Mouse (Mus musculus): ENCODE measurements around the gene 4930544D05Rik. TPM values are rescaled to one million over a fixed set of nuclear protein-coding genes. Genes with fewer than 3 reads are reported as not detected.
"Not testable (repeated sequence)": the region's sequence is repeated elsewhere in the genome, so short reads cannot be mapped to it uniquely, and the experiment has no call there.

4930544D05Rik gene
- under 1 TPM; 0.61 TPM for total RNA-seq (2021)
- long read RNA-seq, experiment 1, result 0 reads
- long read RNA-seq, experiment 2, result 0 reads

GRCm38 (mm10) chr11:70615516-70616093, at the start of gene 4930544D05Rik:
Gene 4930544D05Rik (plus strand): TSS chr11:70615848.
- intact Hi-C loops (cut with DNase I), result no loop called here

GRCm38 (mm10) chr11:70566586-70566985, 49.1 kb upstream of the 4930544D05Rik start:
- no peak overlapping the region for H3K4me3 ChIP-seq
- intact Hi-C loops (cut with DNase I), result no loop called here
- no peak for TF ChIP-seq CTCF (IDR thresholded peaks at IDR 0.05)
- DNase-seq (ENCODE audit: extremely low spot score in 1 of 2, low spot score in 2 of 2), result no peak
- peak overlapping the region; percentile 33 for H3K27ac ChIP-seq

More at GRCm38 (mm10) chr11:70615516-70616093, at the start of gene 4930544D05Rik:
- no peak for TF ChIP-seq CTCF (IDR thresholded peaks at IDR 0.05)
- Histone ChIP-seq H3K27ac (no peak within 1 kb of the TSS), H3K4me3 (0 out of 2 replicates have a peak within 1 kb of the TSS, but pooled peaks have one; percentile 1)
- DNase-seq (ENCODE audit: extremely low spot score in 1 of 2, low spot score in 2 of 2), result no peak

- H3K4me3 ChIP-seq; DNase-seq (ENCODE audit: extremely low spot score in 1 of 2, low spot score in 2 of 2); intact Hi-C loops (cut with DNase I); H3K27ac ChIP-seq: not testable (repeated sequence)
Measured at GRCm38 (mm10) chr11:70570614-70571013, 45.0 kb upstream of the 4930544D05Rik start.

GRCm38 (mm10) chr11:70571641-70572040, 44.0 kb upstream of the 4930544D05Rik start:
- intact Hi-C loops (cut with DNase I), result no loop called here
- TF ChIP-seq CTCF (IDR thresholded peaks at IDR 0.05), result no peak

GRCm38 (mm10) chr11:70572348-70572902, 43.2 kb upstream of the 4930544D05Rik start:
- H3K27ac ChIP-seq, result peak overlapping the region; percentile 40
- DNase-seq (ENCODE audit: extremely low spot score in 1 of 2, low spot score in 2 of 2), result no peak
- no peak overlapping the region for H3K4me3 ChIP-seq
- intact Hi-C loops (cut with DNase I), result no loop called here
- TF ChIP-seq CTCF (IDR thresholded peaks at IDR 0.05), result no peak

More at GRCm38 (mm10) chr11:70571641-70572040, 44.0 kb upstream of the 4930544D05Rik start:
- no peak overlapping the region for H3K4me3 ChIP-seq
- H3K27ac ChIP-seq, result peak overlapping the region; percentile 40
- DNase-seq (ENCODE audit: extremely low spot score in 1 of 2, low spot score in 2 of 2), result no peak

- intact Hi-C loops (cut with DNase I), result no loop called here
- TF ChIP-seq CTCF (IDR thresholded peaks at IDR 0.05), result no peak
- Histone ChIP-seq H3K4me3 (no peak overlapping the region), H3K27ac (peak overlapping the region; percentile 64; the same call in 1 of the 2 replicates)
- no peak for DNase-seq (ENCODE audit: extremely low spot score in 1 of 2, low spot score in 2 of 2)
Measured at GRCm38 (mm10) chr11:70573872-70574271, 41.8 kb upstream of the 4930544D05Rik start.

- Histone ChIP-seq H3K4me3 (no peak overlapping the region), H3K27ac (no peak overlapping the region)
- TF ChIP-seq CTCF (IDR thresholded peaks at IDR 0.05), result no peak
- intact Hi-C loops (cut with DNase I), result no loop called here
- no peak for DNase-seq (ENCODE audit: extremely low spot score in 1 of 2, low spot score in 2 of 2)
Measured at GRCm38 (mm10) chr11:70577201-70577600, 38.4 kb upstream of the 4930544D05Rik start.

- no peak for DNase-seq (ENCODE audit: extremely low spot score in 1 of 2, low spot score in 2 of 2)
- no peak overlapping the region for H3K4me3 ChIP-seq
- intact Hi-C loops (cut with DNase I), result no loop called here
- peak overlapping the region; percentile 3; the same call in 1 of the 2 replicates for H3K27ac ChIP-seq
- no peak for TF ChIP-seq CTCF (IDR thresholded peaks at IDR 0.05)
Measured at GRCm38 (mm10) chr11:70578962-70579361, 36.7 kb upstream of the 4930544D05Rik start.

- intact Hi-C loops (cut with DNase I), result no loop called here
- Histone ChIP-seq H3K27ac (peak overlapping the region; percentile 72), H3K4me3 (no peak overlapping the region)
- no peak for DNase-seq (ENCODE audit: extremely low spot score in 1 of 2, low spot score in 2 of 2)
- no peak for TF ChIP-seq CTCF (IDR thresholded peaks at IDR 0.05)
Measured at GRCm38 (mm10) chr11:70579710-70580357, 35.8 kb upstream of the 4930544D05Rik start.

- TF ChIP-seq CTCF (IDR thresholded peaks at IDR 0.05), result no peak
- DNase-seq (ENCODE audit: extremely low spot score in 1 of 2, low spot score in 2 of 2), result no peak
- peak overlapping the region; percentile 72 for H3K27ac ChIP-seq
- intact Hi-C loops (cut with DNase I), result no loop called here
- no peak overlapping the region for H3K4me3 ChIP-seq
Measured at GRCm38 (mm10) chr11:70580358-70580720, 35.3 kb upstream of the 4930544D05Rik start.

GRCm38 (mm10) chr11:70580921-70581320, 34.7 kb upstream of the 4930544D05Rik start:
- TF ChIP-seq CTCF (IDR thresholded peaks at IDR 0.05), result no peak
- intact Hi-C loops (cut with DNase I), result no loop called here
- no peak overlapping the region for H3K4me3 ChIP-seq
- no peak for DNase-seq (ENCODE audit: extremely low spot score in 1 of 2, low spot score in 2 of 2)
- peak overlapping the region; percentile 44; the same call in 1 of the 2 replicates for H3K27ac ChIP-seq

- intact Hi-C loops (cut with DNase I), result no loop called here
- no peak for TF ChIP-seq CTCF (IDR thresholded peaks at IDR 0.05)
- no peak for DNase-seq (ENCODE audit: extremely low spot score in 1 of 2, low spot score in 2 of 2)
- peak overlapping the region; percentile 73 for H3K27ac ChIP-seq
- H3K4me3 ChIP-seq, result no peak overlapping the region
Measured at GRCm38 (mm10) chr11:70582196-70582595, 33.5 kb upstream of the 4930544D05Rik start.
